Mouse (Mus musculus) heart, embryonic 11.5 days (tissue): ENCODE measurements around the gene Kirrel3. TPM values are rescaled to one million over a fixed set of nuclear protein-coding genes. Genes with fewer than 3 reads are reported as not detected.

Experiments used
- ATAC-seq: fragments of 200-750 bp; cut with Nextera tagmentation; replicated peaks from 2 replicates; pipeline ENCODE4 v1.8.0; 2017; ENCODE audit warnings: moderate library complexity; ENCODE audit not compliant: insufficient number of reproducible peaks, low FRiP score, low TSS enrichment
- H3K27ac ChIP-seq: fragments of 300-500 bp; sonication (generic); 2 replicates; pipeline ENCODE4 v1.5.1; 2014; ENCODE audit warnings: mild to moderate bottlenecking, low read depth, low read length
- H3K27me3 ChIP-seq: fragments of 300-500 bp; sonication (generic); 2 replicates; pipeline ENCODE4 v1.6.1; 2014; ENCODE audit warnings: mild to moderate bottlenecking, low read length, mixed read lengths; ENCODE audit not compliant: control insufficient read depth, insufficient read depth
- H3K36me3 ChIP-seq: fragments of 300-500 bp; sonication (generic); 2 replicates; pipeline ENCODE4 v1.6.1; 2014; ENCODE audit warnings: mild to moderate bottlenecking, low read length, moderate library complexity, mixed read lengths; ENCODE audit not compliant: control insufficient read depth, insufficient read depth
- H3K4me1 ChIP-seq: fragments of 300-500 bp; sonication (generic); 2 replicates; pipeline ENCODE4 v1.6.1; 2014; ENCODE audit warnings: low read length; ENCODE audit not compliant: control insufficient read depth, insufficient read depth
- H3K4me2 ChIP-seq: fragments of 300-500 bp; sonication (generic); 2 replicates; pipeline ENCODE4 v1.6.1; 2014; ENCODE audit warnings: mild to moderate bottlenecking, moderate library complexity
- H3K4me3 ChIP-seq: fragments of 300-500 bp; sonication (generic); 2 replicates; pipeline ENCODE4 v1.5.1; 2014; ENCODE audit warnings: low read depth, low read length
- H3K9ac ChIP-seq: fragments of 300-500 bp; sonication (generic); 2 replicates; pipeline ENCODE4 v1.6.1; 2014; ENCODE audit warnings: mild to moderate bottlenecking, low read depth, low read length, moderate library complexity
- H3K9me3 ChIP-seq: fragments of 300-500 bp; sonication (generic); replicated peaks from 2 replicates; pipeline ENCODE4 v1.6.1; 2016; ENCODE audit warnings: low read length; ENCODE audit not compliant: control insufficient read depth
- WGBS: fragments of 180-500 bp; shearing (Covaris S2); extraction: QIAGEN DNeasy Blood & Tissue Kit; methylation state at CpG from one replicate; pipeline ENCODE4 v1.1.7; 2014; ENCODE audit not compliant: insufficient replicate concordance; 5-methylcytosine and 5-hydroxymethylcytosine counted together
- polyA plus RNA-seq: library from polyadenylated mRNA; unstranded; fragments of >200 nt; fragmentation: Nextera tagmentation; extraction: Ambion mirVana; gene quantifications from 2 replicates; pipeline ENCODE4 v1.2.1, GENCODE M21; 2014

Gene Kirrel3
- polyA plus RNA-seq, 1 experiment from 2014 or later: 1.0 TPM

- no peak for ATAC-seq
Observed at GRCm38 (mm10) chr9:34695646-34696045, 210.0 kb downstream of the Kirrel3 start.

GRCm38 (mm10) chr9:34703547-34704300 is 218.0 kb downstream of the Kirrel3 start:
- H3K9ac ChIP-seq: no peak overlapping the region
- H3K9me3 ChIP-seq: no peaks in the 10 kb centered on the region
- no peaks in the 10 kb centered on the region for H3K4me1 ChIP-seq
- no peak overlapping the region for H3K4me2 ChIP-seq
- H3K27me3 ChIP-seq: no peaks in the 10 kb centered on the region
- H3K27ac ChIP-seq: no peak overlapping the region
- no peak for ATAC-seq
- no peaks in the 10 kb centered on the region for H3K36me3 ChIP-seq
- WGBS: 82% methylated on average over 12 of the region's 12 CpGs
- H3K4me3 ChIP-seq: no peak overlapping the region

More at GRCm38 (mm10) chr9:34695646-34696045, 210.0 kb downstream of the Kirrel3 start:
- H3K9me3 ChIP-seq: no peaks in the 10 kb centered on the region
- 57% methylated on average over 5 of the region's 5 CpGs for WGBS
- H3K36me3 ChIP-seq: no peaks in the 10 kb centered on the region
- H3K27ac ChIP-seq: no peak overlapping the region
- H3K27me3 ChIP-seq: no peaks in the 10 kb centered on the region
- H3K9ac ChIP-seq: no peak overlapping the region
- H3K4me3 ChIP-seq: no peak overlapping the region
- no peak overlapping the region for H3K4me2 ChIP-seq
- H3K4me1 ChIP-seq: 0 out of 2 replicates have a peak, but pooled peaks cover 3% of the 10 kb centered on the region

GRCm38 (mm10) chr9:34704357-34704756 is 218.7 kb downstream of the Kirrel3 start:
- 52% methylated on average over 2 of the region's 2 CpGs for WGBS
- Histone ChIP-seq H3K4me2 (no peak overlapping the region), H3K9ac (no peak overlapping the region), H3K4me3 (no peak overlapping the region), H3K4me1 (no peaks in the 10 kb centered on the region), H3K27me3 (no peaks in the 10 kb centered on the region), H3K27ac (no peak overlapping the region), H3K9me3 (no peaks in the 10 kb centered on the region), H3K36me3 (no peaks in the 10 kb centered on the region)
- ATAC-seq: no peak

- Histone ChIP-seq H3K4me1 (no peaks in the 10 kb centered on the region), H3K4me3 (no peak overlapping the region), H3K36me3 (no peaks in the 10 kb centered on the region), H3K9me3 (no peaks in the 10 kb centered on the region), H3K4me2 (no peak overlapping the region), H3K27ac (no peak overlapping the region), H3K27me3 (no peaks in the 10 kb centered on the region), H3K9ac (no peak overlapping the region)
- WGBS: 42% methylated on average over 4 of the region's 4 CpGs
- ATAC-seq: no peak
Observed at GRCm38 (mm10) chr9:34706350-34706873, 220.7 kb downstream of the Kirrel3 start.

GRCm38 (mm10) chr9:34708691-34709090 is 223.0 kb downstream of the Kirrel3 start:
- WGBS: 80% methylated on average over 6 of the region's 6 CpGs
- Histone ChIP-seq H3K4me3 (no peak overlapping the region), H3K36me3 (no peaks in the 10 kb centered on the region), H3K27ac (no peak overlapping the region), H3K27me3 (no peaks in the 10 kb centered on the region), H3K4me2 (no peak overlapping the region), H3K4me1 (no peaks in the 10 kb centered on the region), H3K9me3 (no peaks in the 10 kb centered on the region), H3K9ac (no peak overlapping the region)
- no peak for ATAC-seq

GRCm38 (mm10) chr9:34711996-34712395 is 226.3 kb downstream of the Kirrel3 start:
- no peaks in the 10 kb centered on the region for H3K27me3 ChIP-seq
- no peak overlapping the region for H3K4me3 ChIP-seq
- ATAC-seq: no peak
- no peak overlapping the region for H3K27ac ChIP-seq
- no peak overlapping the region for H3K9ac ChIP-seq
- H3K36me3 ChIP-seq: no peaks in the 10 kb centered on the region
- no peaks in the 10 kb centered on the region for H3K9me3 ChIP-seq
- WGBS: 21% methylated on average over 1 of the region's 1 CpGs
- no peaks in the 10 kb centered on the region for H3K4me1 ChIP-seq
- H3K4me2 ChIP-seq: no peak overlapping the region

- Histone ChIP-seq H3K4me1 (no peaks in the 10 kb centered on the region), H3K9ac (no peak overlapping the region), H3K4me3 (no peak overlapping the region), H3K36me3 (no peaks in the 10 kb centered on the region), H3K4me2 (no peak overlapping the region), H3K9me3 (no peaks in the 10 kb centered on the region), H3K27ac (no peak overlapping the region), H3K27me3 (no peaks in the 10 kb centered on the region)
- 77% methylated on average over 4 of the region's 4 CpGs for WGBS
- no peak for ATAC-seq
Observed at GRCm38 (mm10) chr9:34712996-34713395, 227.3 kb downstream of the Kirrel3 start.

- no peak overlapping the region for H3K4me3 ChIP-seq
- H3K27ac ChIP-seq: no peak overlapping the region
- H3K9ac ChIP-seq: no peak overlapping the region
- H3K27me3 ChIP-seq: no peaks in the 10 kb centered on the region
- H3K4me1 ChIP-seq: no peaks in the 10 kb centered on the region
- no peak overlapping the region for H3K4me2 ChIP-seq
- WGBS: 83% methylated on average over 4 of the region's 4 CpGs
- H3K9me3 ChIP-seq: no peaks in the 10 kb centered on the region
- no peak for ATAC-seq
- H3K36me3 ChIP-seq: no peaks in the 10 kb centered on the region
Observed at GRCm38 (mm10) chr9:34713462-34713926, 227.8 kb downstream of the Kirrel3 start.
